ENCODE assay signal across 19 mouse cellular contexts in the genomic region with DNA sequence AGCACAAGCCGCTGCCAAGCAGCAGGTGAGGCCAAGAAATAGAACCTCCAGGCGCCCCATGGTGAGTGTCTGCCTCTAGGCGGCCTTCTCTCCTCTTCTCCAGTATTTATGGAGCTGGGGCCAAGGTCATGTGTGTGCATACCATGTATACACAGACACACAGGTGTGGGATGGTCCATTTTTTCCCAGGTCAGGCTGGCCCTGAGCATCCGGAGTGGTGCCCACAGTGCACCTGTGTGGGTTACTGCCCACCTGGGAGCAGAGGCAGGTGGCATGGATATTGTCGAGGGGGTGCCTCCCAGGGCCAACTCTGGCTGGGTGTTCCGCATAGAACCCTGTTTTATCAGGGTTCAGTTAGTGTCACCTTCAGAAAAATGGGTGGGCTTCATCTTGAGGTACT. TPM values are rescaled to one million over a fixed set of nuclear protein-coding genes. Genes with fewer than 3 reads are reported as not detected.
"Had no signal": no experiment of that assay in that cellular context is flagged by ENCODE, and none has a peak within 500 bp of the region (broad histone marks: within the 10 kb centered on the region; RNA-seq: fewer than 3 reads in every experiment).

Gene Cel (minus strand): TSS at position 101 of the 400 bp plus-strand sequence.

- H3K9ac ChIP-seq: liver, embryonic 13.5 days; liver, postnatal 0 days; midbrain, embryonic 12.5 days had no signal

- H3K4me3 ChIP-seq: liver, embryonic 13.5 days; midbrain, embryonic 12.5 days; neural tube, embryonic 13.5 days had no signal

- H3K27ac ChIP-seq: hindbrain, postnatal 0 days; liver, embryonic 13.5 days; midbrain, embryonic 12.5 days; neural tube, embryonic 13.5 days had no signal

- H3K4me2 ChIP-seq: liver, embryonic 13.5 days; midbrain, embryonic 12.5 days; neural tube, embryonic 13.5 days had no signal

- H3K27me3 ChIP-seq: liver, embryonic 13.5 days; midbrain, embryonic 12.5 days; neural tube, embryonic 13.5 days had no signal

- DNase-seq: kidney, adult 11 months; kidney, postnatal 10 days; kidney, postnatal 4 days; left cerebral cortex, postnatal 4 days; liver; liver, embryonic 13.5 days; liver, postnatal 0 days; right cerebral cortex, postnatal 14 days; thymus, postnatal 14 days had no signal

- ATAC-seq: hindbrain, postnatal 0 days; liver, postnatal 0 days; midbrain, embryonic 16.5 days had no signal

- H3K4me1 ChIP-seq: liver, embryonic 13.5 days; midbrain, embryonic 12.5 days; neural tube, embryonic 13.5 days had no signal

- H3K9me3 ChIP-seq: liver, embryonic 13.5 days; midbrain, embryonic 12.5 days; neural tube, embryonic 13.5 days had no signal

RNA-seq across cellular contexts. Expression of gene Cel, which starts in this region (rescaled TPM):
- total RNA-seq: hindbrain, postnatal 0 days; layer of hippocampus, adult 8-10 months; layer of hippocampus, postnatal 14 days; left cerebral cortex, adult 18-20 months; left cerebral cortex, postnatal 10 days; left cerebral cortex, postnatal 4 days; megakaryocyte-erythroid progenitor cell, adult 5-6 weeks had no signal
- polyA plus RNA-seq: hindbrain, postnatal 0 days; kidney, embryonic 14.5 days; liver, postnatal 0 days; midbrain, embryonic 12.5 days; midbrain, embryonic 16.5 days; neural tube, embryonic 13.5 days had no signal
